Mouse (Mus musculus) gastrocnemius, adult 8-10 months (tissue): ENCODE data around the gene Ralgapb. TPM values are rescaled to one million over a fixed set of nuclear protein-coding genes. Genes with fewer than 3 reads are reported as not detected.
"Not testable (repeated sequence)": the region's sequence is repeated elsewhere in the genome, so short reads cannot be mapped to it uniquely, and the experiment has no call there.

Source experiments
- DNase-seq, 2 experiments: peaks; one replicate each; pipeline ENCODE4 v3.0.0; 2022; ENCODE audit warnings: low spot score in 2 of 2
- total RNA-seq, 4 experiments: library from RNA; stranded (reverse); gene quantifications; 2 replicates each; pipeline ENCODE4 v1.2.4; 2022

Ralgapb gene
- 10 to 100 TPM; 29.3 to 42.2 (median 32.9) TPM for total RNA-seq

GRCm38 (mm10) chr2:158409595-158410021, at the start of gene Ralgapb:
Gene Ralgapb (plus strand): TSS chr2:158409848.
- peak; percentile 96 to 98 for DNase-seq

GRCm38 (mm10) chr2:158360873-158361677, 48.6 kb upstream of the Ralgapb start:
- peak; percentile 63 to 68 for DNase-seq

- no peak for DNase-seq
These were observed 47.8 kb upstream of the Ralgapb start for GRCm38 (mm10) chr2:158361678-158362320.

GRCm38 (mm10) chr2:158364175-158364574, 45.5 kb upstream of the Ralgapb start:
- DNase-seq = no peak

- DNase-seq = no peak
These were observed 44.4 kb upstream of the Ralgapb start for GRCm38 (mm10) chr2:158365099-158365850.

GRCm38 (mm10) chr2:158367654-158368053, 42.0 kb upstream of the Ralgapb start:
- no peak for DNase-seq

GRCm38 (mm10) chr2:158368313-158368712, 41.3 kb upstream of the Ralgapb start:
- DNase-seq = no peak

- no peak for DNase-seq
These were observed 40.0 kb upstream of the Ralgapb start for GRCm38 (mm10) chr2:158369474-158370172.

- no peak for DNase-seq
These were observed 39.5 kb upstream of the Ralgapb start for GRCm38 (mm10) chr2:158370173-158370550.

- DNase-seq = no peak
These were observed 36.6 kb upstream of the Ralgapb start for GRCm38 (mm10) chr2:158373061-158373460.

GRCm38 (mm10) chr2:158373516-158373915, 36.1 kb upstream of the Ralgapb start:
- DNase-seq = no peak

GRCm38 (mm10) chr2:158375443-158376122, 34.1 kb upstream of the Ralgapb start, which contains the start of gene Snhg11:
Gene Snhg11 (plus strand): TSS chr2:158375638.
- no peak for DNase-seq

- no peak for DNase-seq
These were observed 33.4 kb upstream of the Ralgapb start for GRCm38 (mm10) chr2:158376123-158376687.

- no peak for DNase-seq
These were observed 32.9 kb upstream of the Ralgapb start for GRCm38 (mm10) chr2:158376798-158377197.

- DNase-seq = no peak
These were observed 31.8 kb upstream of the Ralgapb start for GRCm38 (mm10) chr2:158377811-158378210.

- DNase-seq = no peak
These were observed 30.1 kb upstream of the Ralgapb start for GRCm38 (mm10) chr2:158379354-158380078.

GRCm38 (mm10) chr2:158386072-158386471, 23.6 kb upstream of the Ralgapb start:
- DNase-seq = no peak

GRCm38 (mm10) chr2:158389421-158389820, 20.2 kb upstream of the Ralgapb start:
- DNase-seq = no peak

GRCm38 (mm10) chr2:158396369-158396768, 13.3 kb upstream of the Ralgapb start:
- DNase-seq = no peak

GRCm38 (mm10) chr2:158397140-158397539, 12.5 kb upstream of the Ralgapb start:
- DNase-seq = not testable (repeated sequence)
